Mouse (Mus musculus): ENCODE data around the gene Ccdc160. TPM values are rescaled to one million over a fixed set of nuclear protein-coding genes. Genes with fewer than 3 reads are reported as not detected.

Gene Ccdc160
- polyA plus RNA-seq, 1 experiment from 2014 or later = 3.6 TPM

DNA sequence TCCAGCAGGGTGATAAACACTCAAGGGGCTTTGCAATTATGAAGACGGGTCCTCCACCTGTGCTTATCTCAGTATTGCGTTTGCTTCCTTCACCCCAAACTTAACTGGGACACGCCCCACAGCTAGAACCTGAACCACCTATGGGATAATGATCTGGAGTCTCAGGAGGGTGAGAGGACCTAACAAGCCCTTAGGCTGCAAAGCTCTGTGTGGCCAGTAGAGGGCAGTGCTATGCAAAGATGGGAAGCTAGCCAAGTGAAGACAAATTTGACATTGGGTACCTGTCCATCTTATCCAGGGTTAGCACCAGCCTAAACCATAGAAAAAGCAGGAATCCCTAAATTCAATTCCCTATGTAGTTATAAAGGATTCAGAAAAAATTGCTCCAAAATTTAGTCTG, 15.0 kb upstream of the Ccdc160 start:
- H3K4me2 ChIP-seq = no peak overlapping the region
- H3K27ac ChIP-seq = no peak overlapping the region
- H3K36me3 ChIP-seq = no peaks in the 10 kb centered on the region
- H3K4me3 ChIP-seq = no peak overlapping the region
- H3K4me1 ChIP-seq = no peaks in the 10 kb centered on the region
- H3K9me3 ChIP-seq = no peaks in the 10 kb centered on the region
- WGBS = 34% methylated on average over 3 of the region's 3 CpGs
- no peak for ATAC-seq (ENCODE audit: borderline replicate concordance, extremely low read depth, low FRiP score, low TSS enrichment)
- H3K27me3 ChIP-seq = no peaks in the 10 kb centered on the region
- H3K9ac ChIP-seq = no peak overlapping the region

DNA sequence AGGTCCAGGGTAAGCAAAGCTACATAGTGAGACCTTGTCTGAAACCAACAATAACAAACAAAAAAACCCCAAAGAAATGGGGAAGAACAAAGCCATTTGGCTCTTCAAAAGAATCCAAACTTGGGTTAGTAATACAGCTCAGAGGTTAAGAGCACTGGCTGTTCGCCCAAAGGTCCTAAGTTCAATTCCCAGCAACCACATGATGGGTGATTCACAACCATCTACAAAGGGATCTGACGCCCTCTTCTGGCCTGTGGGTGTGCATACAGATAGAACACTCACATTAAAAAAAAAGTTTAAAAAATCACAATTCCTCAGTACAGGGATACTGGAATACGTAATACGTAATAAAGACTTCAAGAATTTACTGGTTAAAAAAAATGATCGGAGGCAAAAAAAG, 13.3 kb upstream of the Ccdc160 start:
- H3K4me1 ChIP-seq = no peaks in the 10 kb centered on the region
- H3K9ac ChIP-seq = no peak overlapping the region
- WGBS = 81% methylated on average over 5 of the region's 5 CpGs
- no peaks in the 10 kb centered on the region for H3K36me3 ChIP-seq
- no peaks in the 10 kb centered on the region for H3K27me3 ChIP-seq
- H3K4me3 ChIP-seq = no peak overlapping the region
- no peak for ATAC-seq (ENCODE audit: borderline replicate concordance, extremely low read depth, low FRiP score, low TSS enrichment)
- no peak overlapping the region for H3K4me2 ChIP-seq
- H3K27ac ChIP-seq = no peak overlapping the region
- no peaks in the 10 kb centered on the region for H3K9me3 ChIP-seq

DNA sequence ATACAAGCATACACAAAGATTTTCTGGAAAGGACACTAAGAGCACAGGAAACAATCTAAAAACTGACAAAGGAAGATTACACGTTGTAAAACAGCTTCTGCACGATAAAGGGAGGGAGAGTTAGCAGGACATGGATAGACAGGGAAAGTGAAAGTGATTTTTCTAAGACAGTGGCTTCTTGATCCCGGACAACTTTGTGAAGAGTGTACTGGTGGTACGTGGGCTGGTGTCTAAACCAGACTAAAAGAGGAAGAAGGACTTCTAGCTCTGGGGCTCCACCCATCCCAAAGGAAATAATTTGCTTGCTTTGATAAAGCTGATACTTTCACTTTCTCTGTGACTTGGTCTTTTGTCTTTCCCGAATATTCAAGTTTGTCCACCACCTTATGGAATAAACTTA, 7.1 kb upstream of the Ccdc160 start:
- 60% methylated on average over 5 of the region's 5 CpGs for WGBS
- no peaks in the 10 kb centered on the region for H3K36me3 ChIP-seq

DNA sequence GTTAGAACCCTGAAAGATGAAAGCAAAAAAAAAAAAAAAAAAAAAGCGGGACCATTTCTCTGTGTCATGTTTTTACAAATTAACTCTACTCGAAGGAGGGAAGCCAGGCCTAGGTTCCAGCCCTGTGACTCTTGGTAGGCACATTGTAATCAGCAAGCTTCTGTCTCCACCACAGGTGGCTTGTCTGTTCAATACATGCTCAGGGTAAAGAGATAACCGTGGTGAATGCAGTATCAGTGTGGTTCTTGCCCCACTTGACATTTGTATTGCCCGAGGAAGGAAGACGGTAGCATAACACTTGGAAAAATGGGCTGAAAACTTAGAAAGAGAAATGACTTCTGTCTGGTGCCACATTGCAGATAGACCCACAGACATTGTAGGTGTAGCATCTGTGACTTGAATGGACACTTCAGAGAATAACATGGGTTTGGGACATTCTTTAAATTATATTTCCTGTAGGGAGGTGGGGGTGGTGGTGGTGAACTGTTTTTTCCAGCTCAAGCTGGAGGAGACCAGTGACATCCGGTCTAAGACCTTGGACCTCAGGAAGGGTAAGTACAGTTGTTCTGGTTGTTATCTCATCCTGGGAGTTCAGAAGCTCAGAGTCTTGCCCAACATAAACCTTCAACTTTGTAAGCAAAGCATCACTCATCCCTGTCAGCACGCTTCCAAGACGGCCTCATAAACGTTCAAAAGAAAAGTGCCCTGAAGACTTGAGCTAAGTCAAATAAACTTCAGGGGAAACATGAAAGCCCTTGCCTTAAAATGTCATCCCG, 1.1 kb downstream of the Ccdc160 start:
- Histone ChIP-seq H3K4me2 (no peak overlapping the region), H3K27ac (no peak overlapping the region)
- WGBS = 24% methylated on average over 9 of the region's 10 CpGs

More for the DNA sequence above, 7.1 kb upstream of the Ccdc160 start:
- Histone ChIP-seq H3K27ac (no peak overlapping the region), H3K4me3 (no peak overlapping the region), H3K9me3 (no peaks in the 10 kb centered on the region), H3K4me1 (no peaks in the 10 kb centered on the region), H3K27me3 (no peaks in the 10 kb centered on the region), H3K4me2 (no peak overlapping the region), H3K9ac (no peak overlapping the region)
- no peak for ATAC-seq (ENCODE audit: borderline replicate concordance, extremely low read depth, low FRiP score, low TSS enrichment)

DNA sequence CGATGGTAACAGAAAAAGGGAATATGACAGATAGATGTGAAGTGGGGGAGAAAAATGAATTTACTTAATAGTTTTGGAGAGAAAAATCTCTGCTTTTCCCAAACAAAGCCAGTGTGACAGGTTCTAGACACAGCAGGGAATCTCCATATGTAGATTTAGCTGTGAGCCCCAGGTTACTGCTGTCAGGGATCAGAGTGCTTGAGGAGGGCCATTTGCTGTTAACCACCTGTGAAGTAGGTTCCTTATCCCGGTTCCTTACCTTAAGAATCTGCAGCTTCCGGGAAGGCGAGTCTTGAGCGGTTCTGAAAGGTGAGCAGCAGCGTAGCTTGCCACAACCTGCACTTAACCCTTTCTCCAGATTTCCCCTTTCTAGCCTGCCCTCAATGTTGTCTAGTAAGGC, 1.9 kb downstream of the Ccdc160 start:
- H3K9ac ChIP-seq = no peak overlapping the region
- no peaks in the 10 kb centered on the region for H3K9me3 ChIP-seq
- 19% methylated on average over 6 of the region's 6 CpGs for WGBS
- H3K4me2 ChIP-seq = 0 out of 2 replicates have a peak overlapping the region, but pooled peaks have one; percentile 8
- ATAC-seq (ENCODE audit: borderline replicate concordance, extremely low read depth, low FRiP score, low TSS enrichment) = no peak
- H3K27me3 ChIP-seq = no peaks in the 10 kb centered on the region
- H3K4me3 ChIP-seq = no peak overlapping the region
- H3K36me3 ChIP-seq = no peaks in the 10 kb centered on the region
- H3K4me1 ChIP-seq = no peaks in the 10 kb centered on the region
- H3K27ac ChIP-seq = no peak overlapping the region

More for the DNA sequence above, 1.1 kb downstream of the Ccdc160 start:
- Histone ChIP-seq H3K4me3 (no peak overlapping the region), H3K9me3 (no peaks in the 10 kb centered on the region), H3K27me3 (no peaks in the 10 kb centered on the region), H3K9ac (no peak overlapping the region), H3K36me3 (no peaks in the 10 kb centered on the region), H3K4me1 (no peaks in the 10 kb centered on the region)
- no peak for ATAC-seq (ENCODE audit: borderline replicate concordance, extremely low read depth, low FRiP score, low TSS enrichment)

DNA sequence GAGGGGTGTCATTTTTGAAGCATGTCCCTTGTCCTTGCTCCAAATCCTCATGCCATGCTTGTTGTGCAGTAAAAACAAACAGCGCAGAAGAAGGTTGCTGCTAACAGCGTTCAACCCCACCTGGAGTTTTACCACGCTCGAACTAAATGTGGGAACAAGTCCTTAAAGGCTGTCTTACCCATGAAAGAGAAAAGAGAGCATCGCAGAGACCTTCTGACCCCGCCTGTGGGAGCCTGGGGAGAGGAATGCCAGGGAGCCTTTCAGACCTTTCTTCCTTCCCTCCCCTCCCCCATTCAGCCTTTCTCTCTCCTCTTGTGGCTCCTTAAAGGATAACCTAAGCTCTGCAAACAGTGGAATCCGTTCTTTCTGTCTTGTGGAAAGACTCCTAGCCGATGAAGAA, 4.8 kb downstream of the Ccdc160 start:
- no peak overlapping the region for H3K9ac ChIP-seq
- H3K4me1 ChIP-seq = no peaks in the 10 kb centered on the region
- H3K9me3 ChIP-seq = no peaks in the 10 kb centered on the region
- H3K36me3 ChIP-seq = no peaks in the 10 kb centered on the region
- H3K4me3 ChIP-seq = no peak overlapping the region
- no peaks in the 10 kb centered on the region for H3K27me3 ChIP-seq
- no peak overlapping the region for H3K27ac ChIP-seq
- H3K4me2 ChIP-seq = no peak overlapping the region
- WGBS = 25% methylated on average over 8 of the region's 8 CpGs
- ATAC-seq (ENCODE audit: borderline replicate concordance, extremely low read depth, low FRiP score, low TSS enrichment) = no peak

DNA sequence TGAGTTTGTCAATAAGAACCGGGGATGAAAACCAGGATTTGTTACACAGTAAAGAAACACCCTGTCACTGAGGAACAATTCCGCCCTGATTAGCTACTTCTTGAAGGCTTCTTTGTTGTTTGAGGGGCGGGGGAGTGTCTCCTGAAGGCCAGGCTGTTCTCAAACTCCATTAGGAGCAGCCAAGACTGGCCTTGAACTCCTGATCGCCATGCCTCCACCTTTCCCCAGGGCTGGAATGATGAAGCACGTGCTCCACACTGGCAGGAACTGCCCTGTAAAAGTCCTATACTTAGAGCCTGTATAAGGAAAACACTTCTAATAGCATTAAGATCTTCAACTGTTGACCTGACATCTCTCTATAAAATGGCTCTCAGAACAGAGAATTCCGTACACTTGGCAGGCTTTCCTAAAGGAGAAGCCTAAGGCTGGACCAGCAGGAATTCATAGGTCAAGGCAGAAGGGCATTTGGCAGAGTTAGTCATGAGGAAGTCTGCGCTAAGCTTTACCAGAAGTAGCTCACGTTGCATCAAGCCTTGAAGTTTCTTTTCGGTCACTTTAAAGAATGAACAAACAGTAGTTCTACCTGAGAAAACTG, 6.1 kb downstream of the Ccdc160 start:
- Histone ChIP-seq H3K36me3 (no peaks in the 10 kb centered on the region), H3K27me3 (no peaks in the 10 kb centered on the region), H3K4me3 (no peak overlapping the region), H3K4me1 (no peaks in the 10 kb centered on the region), H3K4me2 (no peak overlapping the region), H3K27ac (0 out of 2 replicates have a peak overlapping the region, but pooled peaks have one; percentile 10), H3K9ac (no peak overlapping the region), H3K9me3 (no peaks in the 10 kb centered on the region)
- 41% methylated on average over 9 of the region's 9 CpGs for WGBS
- no peak for ATAC-seq (ENCODE audit: borderline replicate concordance, extremely low read depth, low FRiP score, low TSS enrichment)

DNA sequence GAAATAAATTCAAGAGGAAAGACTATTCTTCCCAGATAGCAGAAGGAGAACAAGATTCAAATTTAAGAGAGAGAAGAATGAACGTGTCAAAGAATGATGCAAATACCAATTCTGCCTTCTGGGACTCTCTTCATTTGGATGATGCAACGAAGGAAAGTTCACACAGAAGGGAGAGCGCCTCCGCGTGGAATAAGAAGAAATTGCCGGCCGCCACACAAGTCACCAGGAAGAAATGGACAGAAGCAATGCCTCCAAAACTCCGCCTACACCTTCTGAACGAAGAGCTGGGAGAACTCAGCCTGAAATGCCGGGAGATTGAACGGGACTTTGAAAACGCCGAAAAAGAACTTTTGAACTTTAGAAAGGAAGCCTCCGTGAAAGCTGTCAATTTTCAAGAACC, 7.3 kb downstream of the Ccdc160 start:
- no peak overlapping the region for H3K4me2 ChIP-seq
- no peaks in the 10 kb centered on the region for H3K36me3 ChIP-seq
- WGBS = 72% methylated on average over 14 of the region's 14 CpGs
- H3K4me1 ChIP-seq = no peaks in the 10 kb centered on the region
- no peak overlapping the region for H3K27ac ChIP-seq
- no peak overlapping the region for H3K9ac ChIP-seq
- H3K9me3 ChIP-seq = no peaks in the 10 kb centered on the region
- H3K27me3 ChIP-seq = no peaks in the 10 kb centered on the region
- no peak overlapping the region for H3K4me3 ChIP-seq
- ATAC-seq (ENCODE audit: borderline replicate concordance, extremely low read depth, low FRiP score, low TSS enrichment) = no peak

DNA sequence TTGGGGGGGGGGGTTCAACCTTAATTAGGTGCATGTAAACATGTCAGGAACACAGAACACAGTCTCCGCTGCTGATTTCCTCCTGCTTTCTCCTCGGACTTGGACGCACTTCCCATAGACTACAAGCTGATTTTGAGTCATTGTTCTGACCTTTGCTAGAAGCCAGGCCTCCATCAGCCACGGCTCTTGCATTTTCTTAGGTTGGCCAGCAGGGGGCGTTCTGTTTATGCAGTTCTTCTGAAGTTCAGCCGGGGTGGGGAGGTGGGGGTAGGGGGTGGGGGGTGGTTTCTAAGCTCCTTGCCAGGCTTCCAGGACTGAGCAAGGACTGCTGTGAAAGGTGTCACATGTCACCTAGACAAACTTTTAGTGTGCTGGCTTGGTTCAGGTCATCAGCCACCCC, 8.6 kb downstream of the Ccdc160 start:
- Histone ChIP-seq H3K27ac (no peak overlapping the region), H3K4me1 (no peaks in the 10 kb centered on the region), H3K27me3 (no peaks in the 10 kb centered on the region), H3K36me3 (no peaks in the 10 kb centered on the region), H3K9me3 (no peaks in the 10 kb centered on the region), H3K4me3 (no peak overlapping the region), H3K9ac (no peak overlapping the region), H3K4me2 (no peak overlapping the region)
- 28% methylated on average over 6 of the region's 6 CpGs for WGBS
- no peak for ATAC-seq (ENCODE audit: borderline replicate concordance, extremely low read depth, low FRiP score, low TSS enrichment)

DNA sequence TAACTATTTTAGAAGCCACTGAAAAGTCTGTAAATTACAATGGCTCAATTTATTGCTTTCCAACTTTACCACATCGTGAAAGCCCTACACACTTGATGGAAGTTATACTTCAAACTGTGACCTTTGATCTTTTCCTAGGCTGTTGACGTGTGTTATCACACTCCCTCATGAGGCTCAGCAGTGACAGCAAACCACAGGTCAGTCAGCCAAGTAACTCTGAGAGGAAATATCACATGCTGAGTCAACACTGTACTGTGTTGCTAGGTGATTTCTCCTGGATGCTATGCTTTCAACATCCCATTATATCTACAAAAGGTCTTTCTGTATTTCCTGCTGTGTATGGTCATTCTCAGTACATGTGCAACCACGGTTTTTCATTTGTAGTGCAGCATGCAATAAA, 28.3 kb downstream of the Ccdc160 start:
- Histone ChIP-seq H3K36me3 (no peaks in the 10 kb centered on the region), H3K9ac (no peak overlapping the region), H3K27ac (no peak overlapping the region), H3K4me2 (no peak overlapping the region), H3K4me1 (no peaks in the 10 kb centered on the region), H3K4me3 (no peak overlapping the region), H3K9me3 (no peaks in the 10 kb centered on the region), H3K27me3 (no peaks in the 10 kb centered on the region)
- no peak for ATAC-seq (ENCODE audit: borderline replicate concordance, extremely low read depth, low FRiP score, low TSS enrichment)
- WGBS = 25% methylated on average over 3 of the region's 3 CpGs

Measured in lung, embryonic 15.5 days (tissue).